Mouse (Mus musculus) myocyte (in vitro differentiated cells): ENCODE data around the gene Cd2bp2. TPM values are rescaled to one million over a fixed set of nuclear protein-coding genes. Genes with fewer than 3 reads are reported as not detected.
A peak's percentile ranks its signal among the peaks of the same experiment; 100 is the strongest.

Experiments
- H3K27me3 ChIP-seq: one replicate; pipeline ENCODE4 v1.6.1; 2011; ENCODE audit not compliant: control insufficient read depth, insufficient read depth, insufficient read length
- H3K36me3 ChIP-seq: one replicate; pipeline ENCODE4 v1.6.1; 2011; ENCODE audit not compliant: control insufficient read depth, insufficient read depth
- H3K4me2 ChIP-seq: one replicate; pipeline ENCODE4 v1.6.1; 2011; ENCODE audit warnings: low read depth, control low read depth
- H3K4me3 ChIP-seq: one replicate; pipeline ENCODE4 v1.5.1; 2011; ENCODE audit warnings: mild to moderate bottlenecking, control low read depth, moderate library complexity
- H3K79me2 ChIP-seq: one replicate; pipeline ENCODE4 v1.6.1; 2011; ENCODE audit not compliant: control insufficient read depth, insufficient read depth
- H3ac ChIP-seq: one replicate; pipeline ENCODE4 v1.6.1; 2011; ENCODE audit not compliant: control insufficient read depth, insufficient read length
- CEBPB ChIP-seq: IDR thresholded peaks from 2 replicates; pipeline ENCODE4 v1.6.1; 2011; ENCODE audit warnings: mild to moderate bottlenecking, moderate library complexity; ENCODE audit not compliant: poor library complexity, insufficient read depth, severe bottlenecking
- E2F4 ChIP-seq: IDR thresholded peaks from one replicate; pipeline ENCODE4 v1.6.1; 2011; ENCODE audit warnings: mild to moderate bottlenecking, control low read depth, moderate library complexity; ENCODE audit not compliant: insufficient read depth
- MAX ChIP-seq: IDR thresholded peaks from one replicate; pipeline ENCODE4 v1.6.1; 2011; ENCODE audit warnings: low read depth, mild to moderate bottlenecking, control low read depth
- MYOD1 ChIP-seq, 3 experiments: IDR thresholded peaks; one replicate each; pipeline ENCODE4 v1.6.1; 2011; ENCODE audit warnings: control low read depth in 2 of 3, low read depth in 2 of 3, mild to moderate bottlenecking in 2 of 3, moderate library complexity in 1 of 3; ENCODE audit not compliant: insufficient read length in 2 of 3, control insufficient read depth in 1 of 3
- MYOG ChIP-seq, 3 experiments: IDR thresholded peaks; one replicate each; pipeline ENCODE4 v1.6.1; 2011; ENCODE audit warnings: control low read depth in 2 of 3, low read depth in 2 of 3, mild to moderate bottlenecking in 2 of 3; ENCODE audit not compliant: insufficient read length in 2 of 3, control insufficient read depth in 1 of 3, insufficient read depth in 1 of 3
- POLR2A ChIP-seq: IDR thresholded peaks from one replicate; pipeline ENCODE4 v1.6.1; 2011; ENCODE audit warnings: low read depth, mild to moderate bottlenecking, control low read depth, moderate library complexity; ENCODE audit not compliant: insufficient read length
- POLR2AphosphoS2 ChIP-seq: IDR thresholded peaks from one replicate; pipeline ENCODE4 v1.6.1; 2011; ENCODE audit warnings: low read depth, control low read depth; ENCODE audit not compliant: insufficient read length
- REST ChIP-seq: IDR thresholded peaks from one replicate; pipeline ENCODE4 v1.6.1; 2011; ENCODE audit warnings: mild to moderate bottlenecking, control low read depth, moderate library complexity; ENCODE audit not compliant: insufficient read depth, insufficient read length
- SRF ChIP-seq: IDR thresholded peaks from one replicate; pipeline ENCODE4 v1.6.1; 2011; ENCODE audit warnings: low read depth; ENCODE audit not compliant: control insufficient read depth, insufficient read length
- TCF12 ChIP-seq: IDR thresholded peaks from one replicate; pipeline ENCODE4 v1.6.1; 2011; ENCODE audit warnings: mild to moderate bottlenecking, control low read depth; ENCODE audit not compliant: poor library complexity, insufficient read depth, severe bottlenecking
- TCF3 ChIP-seq: IDR thresholded peaks from one replicate; pipeline ENCODE4 v1.6.1; 2011; ENCODE audit warnings: low read depth, control low read depth; ENCODE audit not compliant: insufficient read length
- USF1 ChIP-seq: IDR thresholded peaks from one replicate; pipeline ENCODE4 v1.6.1; 2011; ENCODE audit warnings: low read depth, mild to moderate bottlenecking, control low read depth, moderate library complexity
- polyA plus RNA-seq: library from polyadenylated mRNA; unstranded; fragments of >200 nt; fragmentation: generic; extraction: Trizol; gene quantifications from one replicate; pipeline ENCODE4 v1.2.1, GENCODE M21; 2012; ENCODE audit warnings: missing spikeins

The Cd2bp2 gene
- polyA plus RNA-seq, 1 experiment = 58.3 TPM

GRCm38 (mm10) chr7:127231826-127232621 lies 36.2 kb upstream of the Cd2bp2 start:
- H3K36me3 ChIP-seq = peaks cover 7% of the 10 kb centered on the region
- peak overlapping the region; percentile 32 for H3ac ChIP-seq
- no peaks in the 10 kb centered on the region for H3K27me3 ChIP-seq
- peak overlapping the region; percentile 91 for H3K4me3 ChIP-seq
- no peak for TF ChIP-seq USF1
- TF ChIP-seq E2F4 = no peak
- TF ChIP-seq MYOG (IDR thresholded peaks at IDR 0.05; ENCODE audit: control insufficient read depth in 1 of 3, insufficient read depth in 1 of 3, insufficient read length in 2 of 3, low read depth in 2 of 3) = no peak
- no peak for TF ChIP-seq REST
- TF ChIP-seq SRF = no peak
- TF ChIP-seq POLR2A = no peak
- TF ChIP-seq TCF12 = no peak
- TF ChIP-seq CEBPB = no peak
- TF ChIP-seq MAX = no peak
- TF ChIP-seq MYOD1 (IDR thresholded peaks at IDR 0.05; ENCODE audit: control insufficient read depth in 1 of 3, insufficient read length in 2 of 3, low read depth in 2 of 3) = no peak
- TF ChIP-seq POLR2AphosphoS2 = no peak
- no peak for TF ChIP-seq TCF3
- peak overlapping the region; percentile 93 for H3K4me2 ChIP-seq
- peaks cover 49% of the 10 kb centered on the region for H3K79me2 ChIP-seq

GRCm38 (mm10) chr7:127231376-127231775 lies 35.5 kb upstream of the Cd2bp2 start:
- peak in 2 of 3 experiments; percentile 23 to 75 for TF ChIP-seq MYOG (IDR thresholded peaks at IDR 0.05; ENCODE audit: control insufficient read depth in 1 of 3, insufficient read depth in 1 of 3, insufficient read length in 2 of 3, low read depth in 2 of 3)
- no peak for TF ChIP-seq CEBPB
- peak in 1 of 3 experiments; percentile 67 for TF ChIP-seq MYOD1 (IDR thresholded peaks at IDR 0.05; ENCODE audit: control insufficient read depth in 1 of 3, insufficient read length in 2 of 3, low read depth in 2 of 3)
- no peak for TF ChIP-seq E2F4
- peak; percentile 37 for TF ChIP-seq TCF3
- H3ac ChIP-seq = no peak overlapping the region
- peaks cover 49% of the 10 kb centered on the region for H3K79me2 ChIP-seq
- H3K36me3 ChIP-seq = peaks cover 4% of the 10 kb centered on the region
- peak overlapping the region; percentile 93 for H3K4me2 ChIP-seq
- no peaks in the 10 kb centered on the region for H3K27me3 ChIP-seq
- peak overlapping the region; percentile 91 for H3K4me3 ChIP-seq

GRCm38 (mm10) chr7:127228615-127229303 lies 32.9 kb upstream of the Cd2bp2 start:
- Histone ChIP-seq H3K79me2 (peaks cover 31% of the 10 kb centered on the region), H3K4me3 (no peak overlapping the region), H3ac (no peak overlapping the region), H3K4me2 (no peak overlapping the region), H3K36me3 (peaks cover 4% of the 10 kb centered on the region), H3K27me3 (no peaks in the 10 kb centered on the region)
- no peak for TF ChIP-seq SRF
- no peak for TF ChIP-seq REST
- no peak for TF ChIP-seq MYOG (IDR thresholded peaks at IDR 0.05; ENCODE audit: control insufficient read depth in 1 of 3, insufficient read depth in 1 of 3, insufficient read length in 2 of 3, low read depth in 2 of 3)
- TF ChIP-seq USF1 = peak; percentile 55
- TF ChIP-seq POLR2AphosphoS2 = peak; percentile 72
- no peak for TF ChIP-seq MAX

GRCm38 (mm10) chr7:127225147-127225995 lies 29.5 kb upstream of the Cd2bp2 start:
- TF ChIP-seq MYOD1 (IDR thresholded peaks at IDR 0.05; ENCODE audit: control insufficient read depth in 1 of 3, insufficient read length in 2 of 3, low read depth in 2 of 3) (no peak), TCF12 (no peak)
- H3ac ChIP-seq = no peak overlapping the region
- peaks cover 1% of the 10 kb centered on the region for H3K79me2 ChIP-seq
- no peak overlapping the region for H3K4me3 ChIP-seq
- H3K27me3 ChIP-seq = no peaks in the 10 kb centered on the region
- peaks cover 4% of the 10 kb centered on the region for H3K36me3 ChIP-seq
- no peak overlapping the region for H3K4me2 ChIP-seq

- Histone ChIP-seq H3ac (no peak overlapping the region), H3K4me3 (no peak overlapping the region), H3K4me2 (no peak overlapping the region), H3K27me3 (no peaks in the 10 kb centered on the region), H3K79me2 (no peaks in the 10 kb centered on the region), H3K36me3 (peaks cover 4% of the 10 kb centered on the region)
- TF ChIP-seq REST (no peak), POLR2AphosphoS2 (no peak), CEBPB (no peak), TCF12 (no peak), USF1 (no peak), TCF3 (no peak), E2F4 (no peak), MAX (no peak), MYOG (IDR thresholded peaks at IDR 0.05; ENCODE audit: control insufficient read depth in 1 of 3, insufficient read depth in 1 of 3, insufficient read length in 2 of 3, low read depth in 2 of 3) (no peak), MYOD1 (IDR thresholded peaks at IDR 0.05; ENCODE audit: control insufficient read depth in 1 of 3, insufficient read length in 2 of 3, low read depth in 2 of 3) (no peak), SRF (no peak), POLR2A (no peak)
Observed at GRCm38 (mm10) chr7:127224616-127225015, 28.8 kb upstream of the Cd2bp2 start.
